Mouse (Mus musculus): ENCODE measurements around the gene Galr3. TPM values are rescaled to one million over a fixed set of nuclear protein-coding genes. Genes with fewer than 3 reads are reported as not detected.
A peak's percentile ranks its signal among the peaks of the same experiment; 100 is the strongest.

Gene Galr3
- polyA plus RNA-seq, 1 experiment from 2014 or later = not detected

- Histone ChIP-seq H3K36me3 (ENCODE audit: control insufficient read depth, insufficient read depth) (no peaks in the 10 kb centered on the region), H3K27ac (ENCODE audit: low read length) (no peak overlapping the region)
- WGBS = 62% methylated on average over 3 of the region's 3 CpGs
These were observed 22.8 kb upstream of the Galr3 start for GRCm38 (mm10) chr15:79018886-79019285.

GRCm38 (mm10) chr15:79022671-79023230 lies 18.9 kb upstream of the Galr3 start:
- peaks cover 13% of the 10 kb centered on the region for H3K4me1 ChIP-seq (ENCODE audit: control insufficient read depth, insufficient read depth, low read length)
- WGBS = 46% methylated on average over 10 of the region's 10 CpGs
- no peaks in the 10 kb centered on the region for H3K36me3 ChIP-seq (ENCODE audit: control insufficient read depth, insufficient read depth)
- no peaks in the 10 kb centered on the region for H3K9me3 ChIP-seq (replicated peaks; ENCODE audit: control insufficient read depth, low read length)
- no peak overlapping the region for H3K4me2 ChIP-seq (ENCODE audit: low read depth, low read length)
- H3K27me3 ChIP-seq (ENCODE audit: control insufficient read depth, insufficient read depth, low read length) = 0 out of 2 replicates have a peak, but pooled peaks cover 2% of the 10 kb centered on the region
- no peak overlapping the region for H3K9ac ChIP-seq (ENCODE audit: low read length)
- no peak overlapping the region for H3K4me3 ChIP-seq (ENCODE audit: low read length)
- H3K27ac ChIP-seq (ENCODE audit: low read length) = no peak overlapping the region
- 0 out of 2 replicates have a peak, but pooled peaks have one; percentile 26 for ATAC-seq (replicated peaks; ENCODE audit: extremely low read depth, insufficient read depth, low FRiP score)

More at GRCm38 (mm10) chr15:79018886-79019285, 22.8 kb upstream of the Galr3 start:
- Histone ChIP-seq H3K4me2 (ENCODE audit: low read depth, low read length) (no peak overlapping the region), H3K27me3 (ENCODE audit: control insufficient read depth, insufficient read depth, low read length) (0 out of 2 replicates have a peak, but pooled peaks cover 2% of the 10 kb centered on the region), H3K4me3 (ENCODE audit: low read length) (no peak overlapping the region), H3K4me1 (ENCODE audit: control insufficient read depth, insufficient read depth, low read length) (peaks cover 4% of the 10 kb centered on the region; the same call in 1 of the 2 replicates), H3K9ac (ENCODE audit: low read length) (no peak overlapping the region), H3K9me3 (replicated peaks; ENCODE audit: control insufficient read depth, low read length) (no peaks in the 10 kb centered on the region)
- no peak for ATAC-seq (replicated peaks; ENCODE audit: extremely low read depth, insufficient read depth, low FRiP score)

GRCm38 (mm10) chr15:79023366-79023765 lies 18.3 kb upstream of the Galr3 start:
- H3K4me2 ChIP-seq (ENCODE audit: low read depth, low read length) = no peak overlapping the region
- no peak for ATAC-seq (replicated peaks; ENCODE audit: extremely low read depth, insufficient read depth, low FRiP score)
- no peak overlapping the region for H3K4me3 ChIP-seq (ENCODE audit: low read length)
- 0 out of 2 replicates have a peak, but pooled peaks cover 2% of the 10 kb centered on the region for H3K27me3 ChIP-seq (ENCODE audit: control insufficient read depth, insufficient read depth, low read length)
- 33% methylated on average over 1 of the region's 1 CpGs for WGBS
- no peaks in the 10 kb centered on the region for H3K9me3 ChIP-seq (replicated peaks; ENCODE audit: control insufficient read depth, low read length)
- H3K36me3 ChIP-seq (ENCODE audit: control insufficient read depth, insufficient read depth) = no peaks in the 10 kb centered on the region
- H3K27ac ChIP-seq (ENCODE audit: low read length) = no peak overlapping the region
- no peak overlapping the region for H3K9ac ChIP-seq (ENCODE audit: low read length)
- peaks cover 13% of the 10 kb centered on the region for H3K4me1 ChIP-seq (ENCODE audit: control insufficient read depth, insufficient read depth, low read length)

DNA sequence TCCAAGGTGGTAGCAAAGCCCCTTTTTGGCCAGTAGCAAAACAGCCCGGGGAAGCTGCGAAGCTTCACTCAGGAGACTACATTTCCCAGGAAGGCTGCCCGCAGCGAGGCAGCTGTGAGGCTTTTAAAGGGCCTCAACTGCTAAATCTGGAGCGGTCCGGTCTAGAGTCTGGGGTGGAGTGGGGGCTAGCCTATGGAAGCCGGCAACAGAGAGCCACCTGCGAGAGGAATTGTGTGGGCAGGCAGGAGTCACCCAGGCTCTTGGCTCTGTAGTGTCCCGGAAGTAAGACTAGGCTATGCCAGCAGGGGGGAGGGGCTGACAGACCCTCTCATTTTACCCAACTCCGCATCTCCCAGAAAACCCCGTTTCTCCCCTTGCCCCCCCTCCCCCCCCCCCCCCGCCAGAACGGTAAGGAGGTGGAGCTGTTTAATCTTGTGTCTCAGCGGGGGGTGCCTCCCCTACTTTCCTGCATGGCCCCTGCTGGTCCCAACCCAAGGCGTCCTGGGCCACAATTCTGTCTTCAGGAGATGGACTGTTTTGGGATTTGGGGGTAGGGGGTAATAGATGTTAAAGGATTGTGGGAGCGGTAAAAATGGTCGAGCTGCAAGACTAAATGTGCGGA lies 15.9 kb upstream of the Galr3 start:
- WGBS = 19% methylated on average over 17 of the region's 18 CpGs
- no peaks in the 10 kb centered on the region for H3K9me3 ChIP-seq (replicated peaks; ENCODE audit: control insufficient read depth, low read length)
- H3K4me2 ChIP-seq (ENCODE audit: low read depth, low read length) = peak overlapping the region; percentile 60
- H3K36me3 ChIP-seq (ENCODE audit: control insufficient read depth, insufficient read depth) = no peaks in the 10 kb centered on the region
- H3K4me3 ChIP-seq (ENCODE audit: low read length) = peak overlapping the region; percentile 28
- H3K27ac ChIP-seq (ENCODE audit: low read length) = no peak overlapping the region
- H3K4me1 ChIP-seq (ENCODE audit: control insufficient read depth, insufficient read depth, low read length) = peaks cover 17% of the 10 kb centered on the region
- no peak for ATAC-seq (replicated peaks; ENCODE audit: extremely low read depth, insufficient read depth, low FRiP score)
- peak overlapping the region; percentile 57 for H3K9ac ChIP-seq (ENCODE audit: low read length)
- 0 out of 2 replicates have a peak, but pooled peaks cover 2% of the 10 kb centered on the region for H3K27me3 ChIP-seq (ENCODE audit: control insufficient read depth, insufficient read depth, low read length)

DNA sequence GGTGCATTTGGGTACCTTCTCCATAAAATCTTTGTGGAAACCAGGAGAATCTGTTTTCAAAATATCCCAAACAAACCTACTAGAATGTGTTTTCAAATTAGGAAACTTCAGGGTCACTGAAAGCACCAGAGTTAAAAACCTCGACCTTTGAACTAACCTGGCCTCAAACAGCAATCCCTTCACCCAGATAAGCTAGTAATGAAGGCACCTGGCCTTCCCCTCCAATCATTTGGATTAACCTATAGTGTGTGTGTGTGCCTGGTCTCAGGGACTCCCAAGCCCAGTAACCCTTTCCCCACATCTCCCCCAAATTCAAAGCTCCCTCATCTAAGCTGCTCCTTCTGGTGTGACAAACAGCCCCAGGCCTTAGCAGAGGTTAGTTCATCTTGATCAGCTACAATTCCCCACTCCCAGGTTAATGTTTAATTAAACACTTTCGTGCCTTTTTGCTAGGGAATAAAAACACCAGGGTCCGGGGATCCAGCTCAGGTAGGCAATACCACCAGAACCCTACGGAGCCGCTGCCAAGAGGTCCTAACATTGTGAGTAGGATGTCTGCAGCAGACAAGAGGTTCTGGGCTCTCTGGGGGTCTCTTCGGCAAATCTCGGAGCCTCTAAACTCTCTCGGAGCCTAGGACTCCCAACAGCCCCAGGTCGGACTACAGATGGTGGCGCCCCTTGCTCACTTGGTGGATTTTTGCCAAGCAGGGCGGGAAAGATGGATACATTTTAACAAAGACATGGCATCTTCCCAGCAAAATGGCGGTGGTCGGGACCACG lies 15.0 kb upstream of the Galr3 start:
- Histone ChIP-seq H3K4me3 (ENCODE audit: low read length) (peak overlapping the region; percentile 83), H3K4me2 (ENCODE audit: low read depth, low read length) (peak overlapping the region; percentile 88), H3K4me1 (ENCODE audit: control insufficient read depth, insufficient read depth, low read length) (peaks cover 25% of the 10 kb centered on the region), H3K36me3 (ENCODE audit: control insufficient read depth, insufficient read depth) (no peaks in the 10 kb centered on the region), H3K9ac (ENCODE audit: low read length) (peak overlapping the region; percentile 100; the same call in 1 of the 2 replicates), H3K27me3 (ENCODE audit: control insufficient read depth, insufficient read depth, low read length) (0 out of 2 replicates have a peak, but pooled peaks cover 2% of the 10 kb centered on the region), H3K9me3 (replicated peaks; ENCODE audit: control insufficient read depth, low read length) (no peaks in the 10 kb centered on the region), H3K27ac (ENCODE audit: low read length) (no peak overlapping the region)
- ATAC-seq (replicated peaks; ENCODE audit: extremely low read depth, insufficient read depth, low FRiP score) = no peak
- WGBS = 56% methylated on average over 14 of the region's 14 CpGs

DNA sequence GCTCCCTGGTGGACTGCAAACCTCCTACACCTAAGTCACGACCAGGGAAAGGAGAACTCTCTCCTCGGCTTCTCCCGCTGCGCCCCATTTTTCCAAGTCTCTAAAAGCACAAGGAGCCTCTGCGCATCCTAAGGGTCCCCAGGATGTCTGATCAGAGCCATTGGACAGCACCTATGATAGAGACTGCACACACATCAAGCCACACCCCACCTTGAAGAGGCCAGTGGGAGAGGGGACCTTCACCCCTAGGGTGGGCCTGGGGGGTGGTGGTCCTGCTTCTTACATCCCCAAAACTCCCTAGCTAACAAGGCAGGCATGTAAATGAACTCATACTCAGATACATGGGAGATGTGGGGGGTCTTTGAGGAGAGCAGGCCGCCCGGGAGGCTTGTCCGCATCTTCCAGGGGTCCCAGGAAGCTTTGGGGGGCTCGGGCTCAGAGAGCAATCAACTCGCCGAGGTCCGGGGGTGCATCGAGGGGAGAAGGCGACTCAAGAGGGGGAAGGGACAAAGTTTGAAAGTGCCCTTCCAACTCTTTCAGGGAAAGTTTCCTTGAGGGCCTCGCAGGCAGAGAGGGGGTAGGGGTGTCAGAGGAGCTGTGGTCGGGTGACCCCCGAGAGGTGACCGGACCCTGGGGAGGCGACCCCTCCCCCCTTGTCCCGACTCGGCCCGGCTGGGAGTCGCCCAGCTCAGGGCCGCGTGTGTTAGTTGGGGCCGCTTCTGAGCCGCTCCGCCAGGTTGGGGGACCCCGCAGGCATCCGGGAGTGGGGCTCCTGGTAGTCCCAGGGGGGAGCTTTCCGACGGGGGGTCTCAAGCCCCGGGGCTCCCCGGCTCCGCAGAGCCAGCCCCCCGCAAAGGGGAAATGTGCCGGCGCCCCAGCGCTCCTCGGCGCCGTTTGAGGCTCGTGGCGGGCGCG lies 14.1 kb upstream of the Galr3 start:
- Histone ChIP-seq H3K9me3 (replicated peaks; ENCODE audit: control insufficient read depth, low read length) (no peaks in the 10 kb centered on the region), H3K4me3 (ENCODE audit: low read length) (peak overlapping the region; percentile 83), H3K9ac (ENCODE audit: low read length) (peak overlapping the region; percentile 100), H3K27me3 (ENCODE audit: control insufficient read depth, insufficient read depth, low read length) (0 out of 2 replicates have a peak, but pooled peaks cover 2% of the 10 kb centered on the region), H3K27ac (ENCODE audit: low read length) (peak overlapping the region; percentile 96), H3K4me2 (ENCODE audit: low read depth, low read length) (peak overlapping the region; percentile 88), H3K36me3 (ENCODE audit: control insufficient read depth, insufficient read depth) (no peaks in the 10 kb centered on the region), H3K4me1 (ENCODE audit: control insufficient read depth, insufficient read depth, low read length) (peaks cover 25% of the 10 kb centered on the region)
- 6% methylated on average over 45 of the region's 46 CpGs for WGBS
- no peak for ATAC-seq (replicated peaks; ENCODE audit: extremely low read depth, insufficient read depth, low FRiP score)

DNA sequence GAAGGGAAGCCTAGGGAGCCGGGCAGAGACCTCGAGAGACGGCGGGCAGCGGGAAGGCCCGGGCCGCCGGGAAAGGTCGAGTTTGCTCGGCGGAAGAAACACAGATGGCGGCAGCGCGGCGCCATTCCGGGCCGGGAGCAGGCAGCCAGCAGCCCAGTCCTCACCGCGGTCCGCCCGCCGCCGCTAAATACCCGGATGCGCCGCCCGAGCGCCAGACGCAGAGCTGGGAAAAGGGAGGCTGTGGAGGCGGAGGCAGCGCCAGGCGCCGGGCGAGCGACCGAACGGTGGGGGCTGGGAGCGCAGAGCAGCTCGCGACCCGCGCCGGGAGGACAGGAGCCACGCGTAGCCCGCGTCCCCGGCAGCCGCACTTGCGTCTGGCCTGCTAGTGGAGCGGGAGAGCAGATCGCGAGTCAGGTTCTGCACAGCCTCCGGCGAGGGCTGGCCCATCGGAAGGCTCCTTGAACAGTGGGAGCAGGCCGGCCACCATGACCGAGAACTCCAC lies 13.4 kb upstream of the Galr3 start, which contains the start of gene H1f0:
Gene H1f0 (plus strand): TSS at position 214 of the 502 bp plus-strand sequence.
- H3K9ac ChIP-seq (ENCODE audit: low read length) = peak within 1 kb of the TSS; percentile 100
- WGBS = under 1% methylated on average over 57 of the region's 58 CpGs
- peak; percentile 78 for ATAC-seq (replicated peaks; ENCODE audit: extremely low read depth, insufficient read depth, low FRiP score)

DNA sequence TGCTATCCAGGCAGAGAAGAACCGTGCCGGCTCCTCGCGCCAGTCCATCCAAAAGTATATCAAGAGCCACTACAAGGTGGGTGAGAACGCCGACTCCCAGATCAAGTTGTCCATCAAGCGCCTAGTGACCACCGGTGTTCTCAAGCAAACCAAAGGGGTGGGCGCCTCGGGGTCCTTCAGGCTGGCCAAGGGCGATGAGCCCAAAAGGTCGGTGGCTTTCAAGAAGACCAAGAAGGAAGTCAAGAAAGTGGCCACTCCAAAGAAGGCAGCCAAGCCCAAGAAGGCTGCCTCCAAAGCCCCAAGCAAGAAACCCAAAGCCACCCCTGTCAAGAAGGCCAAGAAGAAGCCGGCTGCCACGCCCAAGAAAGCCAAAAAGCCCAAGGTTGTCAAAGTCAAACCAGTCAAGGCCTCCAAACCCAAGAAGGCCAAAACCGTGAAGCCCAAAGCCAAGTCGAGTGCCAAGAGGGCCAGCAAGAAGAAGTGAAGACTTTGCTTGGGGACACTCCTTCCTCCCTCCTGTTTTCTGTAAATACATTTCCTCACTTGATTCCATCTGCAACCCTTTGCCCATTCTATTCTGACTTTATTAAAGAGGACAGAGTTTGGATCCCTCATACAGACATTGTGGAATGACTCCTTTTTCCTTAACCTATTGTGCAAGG lies 12.7 kb upstream of the Galr3 start:
- no peak for ATAC-seq (replicated peaks; ENCODE audit: extremely low read depth, insufficient read depth, low FRiP score)
- H3K36me3 ChIP-seq (ENCODE audit: control insufficient read depth, insufficient read depth) = no peaks in the 10 kb centered on the region
- H3K4me3 ChIP-seq (ENCODE audit: low read length) = peak overlapping the region; percentile 83
- H3K4me1 ChIP-seq (ENCODE audit: control insufficient read depth, insufficient read depth, low read length) = peaks cover 21% of the 10 kb centered on the region
- H3K27ac ChIP-seq (ENCODE audit: low read length) = peak overlapping the region; percentile 96
- H3K9me3 ChIP-seq (replicated peaks; ENCODE audit: control insufficient read depth, low read length) = no peaks in the 10 kb centered on the region
- H3K4me2 ChIP-seq (ENCODE audit: low read depth, low read length) = peak overlapping the region; percentile 88
- 17% methylated on average over 16 of the region's 16 CpGs for WGBS
- H3K27me3 ChIP-seq (ENCODE audit: control insufficient read depth, insufficient read depth, low read length) = no peaks in the 10 kb centered on the region
- H3K9ac ChIP-seq (ENCODE audit: low read length) = peak overlapping the region; percentile 100

More for the DNA sequence above, 13.4 kb upstream of the Galr3 start, which contains the start of gene H1f0:
- peak within 1 kb of the TSS; percentile 88 for H3K4me2 ChIP-seq (ENCODE audit: low read depth, low read length)
- 0 out of 2 replicates have a peak, but pooled peaks cover 2% of the 10 kb centered on the region for H3K27me3 ChIP-seq (ENCODE audit: control insufficient read depth, insufficient read depth, low read length)
- peak within 1 kb of the TSS; percentile 83 for H3K4me3 ChIP-seq (ENCODE audit: low read length)
- H3K36me3 ChIP-seq (ENCODE audit: control insufficient read depth, insufficient read depth) = no peaks in the 10 kb centered on the region
- peak within 1 kb of the TSS; percentile 96 for H3K27ac ChIP-seq (ENCODE audit: low read length)
- no peaks in the 10 kb centered on the region for H3K9me3 ChIP-seq (replicated peaks; ENCODE audit: control insufficient read depth, low read length)
- H3K4me1 ChIP-seq (ENCODE audit: control insufficient read depth, insufficient read depth, low read length) = peaks cover 21% of the 10 kb centered on the region
